Mouse (Mus musculus) small intestine, adult 2 months (tissue): Measurements from ENCODE around the gene Mum1.

Experiments
- CTCF ChIP-seq: fragments of 200-500 bp; IDR thresholded peaks from 2 replicates; pipeline ENCODE4 v1.5.1; 2012; ENCODE audit warnings: low read depth, mild to moderate bottlenecking, control low read depth, inconsistent platforms, low read length, moderate library complexity, mixed read lengths; ENCODE audit not compliant: insufficient replicate concordance, insufficient read length; ENCODE audit errors: extremely low read depth
- POLR2A ChIP-seq: fragments of 200-500 bp; IDR thresholded peaks from 2 replicates; pipeline ENCODE4 v1.6.1; 2012; ENCODE audit warnings: low read depth, mild to moderate bottlenecking, control low read depth, inconsistent platforms, low read length, moderate library complexity

DNA sequence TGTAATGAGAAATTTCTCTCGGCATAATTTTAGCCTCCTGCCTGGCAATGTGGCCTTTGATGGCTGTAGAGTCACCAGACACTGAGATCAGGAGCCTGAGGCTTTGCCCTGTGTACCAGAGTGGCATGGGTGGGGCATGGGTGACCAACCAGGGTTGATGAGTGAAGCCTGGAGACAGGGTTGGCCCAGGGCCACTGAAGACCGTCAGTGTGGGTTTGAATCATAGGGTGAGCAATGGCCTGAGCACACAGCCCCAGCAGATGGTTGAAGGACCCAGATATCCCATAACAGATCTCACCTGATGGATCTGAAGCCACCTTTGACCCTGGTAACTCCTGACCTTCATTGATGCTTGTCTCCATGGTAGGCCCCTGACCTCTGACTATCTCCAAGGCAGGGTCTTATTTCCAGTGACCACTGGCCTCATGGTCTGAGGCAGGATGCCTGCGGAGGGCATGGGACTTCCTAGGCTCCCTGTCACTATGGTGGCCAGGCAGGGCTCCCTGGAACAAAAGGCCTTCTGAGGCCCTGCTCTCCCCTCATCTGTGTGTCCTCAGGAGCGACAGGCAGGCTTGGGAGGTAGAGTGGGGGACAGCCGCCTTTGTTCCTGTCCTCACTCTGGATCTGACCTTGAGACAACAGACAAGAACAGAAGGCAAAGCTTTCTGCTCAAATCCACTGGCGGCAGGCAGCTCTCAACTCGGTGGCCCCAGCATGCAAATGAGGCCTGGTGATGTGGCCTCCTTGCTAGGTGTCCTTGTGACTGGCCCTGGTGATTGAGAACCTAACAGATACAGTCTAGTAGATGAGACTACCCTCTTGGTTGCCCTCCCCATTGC, 48.6 kb upstream of the Mum1 start:
- no peak for TF ChIP-seq CTCF
- TF ChIP-seq POLR2A = no peak
